Mouse (Mus musculus) spleen, adult 18-20 months (tissue): ENCODE measurements at regions not wholly inside any gene's neighbourhood (a gene's known extent, or its start where the extent isn't known, plus 50 kb on each side); places are given as distances from the start of the nearest gene placed in this dataset.

Experiments
- DNase-seq, 2 experiments: peaks; one replicate each; pipeline ENCODE4 v3.0.0; 2022; ENCODE audit warnings: mixed read lengths in 2 of 2

DNA sequence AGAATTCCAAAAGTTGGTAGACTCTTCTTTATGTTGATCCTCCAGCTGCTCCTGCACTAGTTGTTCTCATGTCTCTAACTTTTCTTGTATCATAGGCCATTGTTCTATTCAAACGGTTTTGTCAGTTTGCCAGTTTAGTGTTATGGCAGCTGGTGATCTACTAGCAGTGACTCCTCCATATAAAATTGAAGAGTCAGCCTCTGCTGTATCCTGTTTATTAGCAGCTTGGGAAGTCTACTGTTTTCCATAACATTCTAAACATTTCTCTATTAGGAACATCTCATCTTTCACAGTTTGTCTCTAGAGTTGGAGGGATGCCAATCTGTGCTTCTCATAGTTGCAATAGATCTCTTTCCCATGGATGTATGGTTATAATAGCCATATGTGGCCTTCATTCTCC, 58.6 kb downstream of the Drd1 start:
- no peak for DNase-seq

DNA sequence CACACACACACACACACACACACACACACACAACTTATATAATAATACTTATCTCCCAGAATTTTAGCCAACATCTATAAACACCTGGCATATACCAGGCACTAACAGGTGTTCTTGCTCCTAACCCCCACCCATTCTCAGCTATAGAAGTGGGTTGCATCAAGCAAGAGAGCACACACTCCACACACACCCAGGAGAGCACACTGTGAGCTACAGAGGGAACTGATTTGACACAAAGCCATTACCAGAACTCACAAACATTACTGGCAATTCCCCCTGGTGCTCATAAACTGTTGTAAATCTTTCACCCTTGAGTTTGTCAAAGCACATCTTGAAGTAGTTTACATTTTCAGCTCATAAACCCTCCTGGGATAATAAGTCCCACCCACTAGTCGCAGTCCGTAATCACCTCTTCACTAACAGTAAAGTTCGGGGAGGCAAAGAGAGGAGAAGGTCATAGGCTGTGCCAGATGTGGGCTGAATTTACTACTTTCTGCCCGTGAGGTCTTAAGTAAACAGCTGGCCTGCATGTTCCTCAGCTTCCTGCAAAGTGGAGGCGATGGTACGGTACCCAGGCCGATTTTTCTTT, 62.5 kb downstream of the Drd1 start:
- no peak for DNase-seq

DNA sequence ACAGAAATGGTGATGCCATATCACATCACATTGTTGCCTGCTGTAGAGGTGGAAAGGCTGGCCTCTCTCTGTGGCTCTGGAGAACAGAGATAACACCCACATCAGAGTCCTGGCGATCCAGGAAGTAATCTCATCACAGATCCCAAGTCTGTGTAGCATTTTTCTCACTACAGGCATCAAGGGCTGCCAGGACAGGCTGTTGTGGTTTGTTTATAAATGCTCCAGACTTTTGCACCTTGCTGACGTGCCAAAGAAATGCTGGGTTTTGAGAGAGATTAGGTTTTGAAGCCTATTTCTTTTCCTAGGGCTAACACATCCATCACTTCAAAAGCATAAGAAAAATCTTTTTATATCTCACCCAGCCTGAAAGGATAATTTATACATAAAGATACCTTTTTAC, 76.3 kb downstream of the Drd1 start:
- no peak for DNase-seq

DNA sequence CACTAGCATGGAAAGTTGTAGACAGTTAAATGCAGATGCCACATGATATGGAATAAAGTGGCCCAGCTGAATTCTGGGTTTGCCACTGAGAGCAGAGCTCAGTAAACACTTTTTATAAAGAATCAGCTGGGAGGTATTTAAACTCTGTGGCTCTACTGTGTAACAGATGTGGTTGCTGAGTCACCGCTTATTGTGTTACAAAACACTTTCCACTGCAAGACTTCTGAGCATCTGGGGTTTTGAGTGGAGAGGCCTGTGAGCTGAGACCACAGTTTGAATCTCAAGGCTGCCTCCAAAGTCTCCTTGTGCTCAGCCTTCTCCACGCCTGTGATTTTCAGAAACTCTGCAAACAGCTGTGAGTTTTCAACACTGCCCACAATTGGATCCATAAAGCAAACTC, 86.1 kb downstream of the Drd1 start:
- DNase-seq = no peak

DNA sequence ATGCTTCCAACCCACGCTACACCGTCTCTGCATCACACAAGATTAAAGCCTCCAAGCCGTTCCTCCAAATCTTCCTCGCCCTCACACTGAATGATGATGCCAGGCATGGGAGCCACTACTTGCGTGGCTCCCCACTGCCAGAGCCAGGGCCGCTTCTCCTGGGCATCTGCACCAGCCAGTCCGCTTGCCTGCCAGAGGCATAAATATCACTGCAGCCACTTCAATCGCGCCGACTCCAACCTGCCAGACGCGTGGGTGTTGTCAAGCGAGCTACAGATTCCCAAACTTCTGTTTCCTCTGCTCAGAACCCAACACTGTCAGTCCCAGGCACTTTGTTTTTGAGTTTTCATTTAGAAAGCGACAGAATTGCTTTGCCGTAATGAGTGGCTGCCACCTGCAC, 99.3 kb downstream of the Drd1 start:
- DNase-seq = no peak

DNA sequence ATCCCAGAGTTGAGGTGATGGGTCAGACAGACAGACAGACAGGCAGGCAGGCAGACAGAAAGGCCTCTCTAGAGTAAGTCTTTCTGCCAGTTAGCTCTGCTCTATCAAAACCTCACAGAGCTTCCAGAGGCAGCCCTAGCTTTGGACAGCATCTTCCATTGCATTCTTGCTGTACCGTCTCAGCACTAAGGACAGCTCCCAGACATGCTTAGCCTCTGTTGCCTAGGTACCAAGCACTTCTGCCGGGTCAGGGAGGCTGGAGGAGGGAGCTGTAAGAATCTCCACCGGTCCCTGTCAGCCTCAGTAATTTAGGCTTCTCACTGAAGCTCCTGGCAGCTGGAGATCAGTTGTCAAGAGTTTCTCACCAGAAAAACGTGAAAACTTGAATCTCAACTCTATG, 107.4 kb downstream of the Drd1 start:
- DNase-seq = no peak

DNA sequence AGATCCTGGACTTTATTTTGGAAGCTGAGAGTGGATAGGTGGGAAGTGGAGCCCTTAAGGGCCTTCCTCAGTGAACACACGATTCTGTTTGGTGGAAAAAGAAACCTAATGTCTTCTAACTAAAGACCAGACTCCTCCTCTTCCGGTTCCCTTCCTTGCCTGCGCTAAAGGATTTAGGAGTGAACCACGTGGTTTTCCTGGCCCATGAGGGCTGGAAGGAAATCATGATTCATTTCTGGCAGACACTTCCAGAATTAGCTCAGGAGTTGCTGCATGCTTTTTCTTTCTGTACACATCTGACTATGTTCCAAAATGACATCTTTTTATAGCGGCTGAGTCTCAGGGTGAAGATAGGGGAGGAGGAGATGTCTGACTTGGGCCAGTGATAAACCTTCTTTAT, 109.8 kb downstream of the Drd1 start:
- no peak for DNase-seq

DNA sequence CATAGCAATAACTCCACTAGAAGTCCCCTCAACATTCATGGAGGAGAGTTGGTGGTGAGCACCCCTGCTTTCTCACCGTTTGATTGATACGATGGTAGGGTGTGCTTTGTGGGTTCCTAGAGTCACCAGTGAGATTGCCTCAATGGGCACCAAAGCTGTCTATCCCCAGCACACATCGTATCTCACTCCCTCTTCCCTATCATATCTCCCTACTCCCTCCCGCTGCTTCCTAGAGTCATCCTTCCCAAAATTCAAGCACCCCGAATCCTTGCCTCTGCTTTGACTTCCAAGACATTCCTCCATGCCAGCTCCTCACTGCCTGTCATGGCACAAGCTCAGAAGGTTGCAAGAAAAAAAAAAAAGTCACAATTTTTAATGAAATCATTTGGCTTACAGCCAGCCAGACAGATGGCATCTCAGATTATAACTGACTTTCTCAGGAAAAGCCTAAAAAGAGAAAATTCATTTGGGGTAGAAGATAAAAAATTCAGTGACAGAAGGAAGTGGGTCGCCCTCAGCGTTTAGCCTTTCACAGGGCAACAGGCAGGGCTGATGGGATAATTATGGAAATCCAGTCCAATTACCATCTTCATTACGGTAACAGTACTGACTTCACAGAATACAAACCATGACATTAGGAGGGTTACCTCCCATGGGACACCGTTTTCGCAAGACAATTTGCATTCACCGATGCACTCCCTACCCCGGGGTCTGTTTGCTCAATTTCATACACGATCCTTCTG, 114.3 kb downstream of the Drd1 start:
- DNase-seq = no peak

DNA sequence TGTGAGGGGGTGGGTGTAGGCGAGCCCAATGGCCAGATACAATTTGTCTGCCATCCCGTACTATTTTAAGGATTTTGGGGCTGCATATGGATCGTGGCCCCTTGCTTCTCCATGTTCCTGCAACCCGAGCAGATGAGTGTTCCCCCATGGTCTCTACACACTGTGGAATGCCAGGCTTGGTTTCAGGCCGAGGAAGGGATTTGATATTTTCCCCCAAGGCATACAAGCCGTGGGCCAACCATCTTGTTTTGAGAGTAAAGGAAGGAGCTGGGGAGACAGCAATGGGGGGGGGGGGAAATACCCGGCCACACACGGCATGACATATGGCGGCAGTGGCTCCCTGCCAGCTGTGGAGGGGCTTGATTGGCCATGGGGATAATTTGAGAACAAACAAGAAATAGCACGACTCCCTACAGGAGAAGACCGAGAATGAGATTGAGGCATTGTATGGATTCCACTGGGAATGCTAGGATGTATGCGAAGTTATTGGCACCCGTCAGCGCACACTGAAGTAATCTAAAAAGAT, 120.3 kb downstream of the Drd1 start:
- no peak for DNase-seq

DNA sequence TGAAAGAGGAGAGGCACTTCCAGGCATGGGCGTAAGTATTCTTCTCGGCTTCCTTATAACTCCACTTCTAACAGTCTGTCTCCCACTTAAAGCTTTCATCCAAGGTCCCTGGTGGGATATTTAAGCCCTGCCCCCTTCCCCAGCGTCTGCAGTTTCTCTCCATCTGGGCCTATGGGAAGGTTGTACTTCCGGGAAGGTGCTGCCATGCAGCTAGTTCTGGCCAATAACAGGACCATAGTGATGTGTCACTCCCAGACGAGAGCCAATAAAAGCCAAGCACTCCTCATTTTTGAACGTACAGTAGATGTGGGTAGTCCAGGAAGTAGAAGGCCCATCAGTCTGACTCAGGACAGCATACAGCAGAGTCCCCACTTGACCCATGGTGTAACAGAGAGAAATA, 121.0 kb downstream of the Drd1 start:
- DNase-seq = no peak

DNA sequence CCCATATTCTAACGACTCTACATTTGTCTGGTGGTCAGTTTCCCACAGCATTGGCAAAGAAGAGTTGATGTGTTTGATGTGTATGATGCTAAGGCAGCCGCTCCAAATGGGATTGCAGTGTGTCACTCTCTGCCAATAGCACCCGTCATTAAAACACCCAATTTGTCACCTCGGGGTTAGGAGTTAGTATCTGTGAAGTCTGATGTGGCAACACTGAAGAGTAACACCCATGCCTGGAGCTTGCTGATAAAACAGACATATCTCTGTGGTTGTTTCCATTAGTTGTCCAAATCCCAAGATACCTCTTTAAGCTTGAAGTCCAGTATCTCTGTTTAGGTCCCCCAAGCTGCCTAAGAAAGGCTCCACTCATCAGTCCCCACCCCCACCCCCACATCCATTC, 129.4 kb downstream of the Drd1 start:
- DNase-seq = no peak

DNA sequence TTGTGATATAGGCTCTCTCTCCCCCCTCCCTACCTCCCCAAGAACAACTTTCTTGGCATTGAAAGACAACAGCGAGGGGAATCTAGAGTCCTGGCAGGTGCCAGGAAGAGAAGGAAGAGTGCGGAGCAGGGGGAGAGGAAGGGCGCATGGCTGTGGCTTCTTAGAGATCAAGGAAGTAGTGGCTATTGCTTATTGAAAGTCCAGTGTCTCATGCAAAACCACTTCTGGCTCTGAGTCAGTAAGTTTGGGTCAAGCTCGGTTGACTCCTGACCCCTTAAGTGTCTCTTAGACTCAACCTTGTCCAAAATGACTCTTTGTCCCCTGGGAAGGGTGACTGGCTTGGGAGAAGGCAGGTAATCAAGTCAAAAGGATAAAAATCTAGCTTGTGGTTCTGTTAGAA, 131.1 kb downstream of the Drd1 start:
- DNase-seq = no peak

DNA sequence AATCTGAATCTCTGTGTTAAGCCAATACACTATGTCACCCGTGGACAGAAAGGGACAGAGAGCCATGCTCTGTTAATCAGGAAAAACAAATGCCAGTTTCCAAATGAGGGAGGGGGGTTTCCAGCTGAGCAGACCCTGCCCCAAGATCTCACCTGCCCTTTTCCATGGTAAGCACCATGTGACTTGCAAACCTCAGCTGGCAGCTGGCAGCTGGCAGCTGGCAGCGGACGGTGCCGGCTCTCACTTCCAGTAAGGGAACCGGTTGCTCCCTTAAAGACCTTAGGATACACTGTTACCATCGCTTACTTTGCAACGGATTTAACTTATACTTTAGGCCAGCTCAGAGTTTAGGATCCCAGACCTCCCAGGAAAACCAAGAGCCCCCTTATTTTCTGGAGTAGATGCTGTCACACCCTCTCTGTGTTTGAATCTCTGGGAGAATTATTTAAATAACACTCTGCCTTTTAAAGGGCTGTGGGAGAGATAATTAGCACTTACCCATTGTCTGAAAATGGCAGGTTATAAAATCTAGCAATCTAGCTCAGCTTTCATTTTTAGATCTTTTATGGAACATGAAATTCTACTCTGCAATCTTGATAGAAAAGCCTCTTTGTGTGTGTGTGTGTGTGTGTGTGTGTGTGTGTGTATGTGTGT, 131.7 kb downstream of the Drd1 start:
- no peak for DNase-seq

DNA sequence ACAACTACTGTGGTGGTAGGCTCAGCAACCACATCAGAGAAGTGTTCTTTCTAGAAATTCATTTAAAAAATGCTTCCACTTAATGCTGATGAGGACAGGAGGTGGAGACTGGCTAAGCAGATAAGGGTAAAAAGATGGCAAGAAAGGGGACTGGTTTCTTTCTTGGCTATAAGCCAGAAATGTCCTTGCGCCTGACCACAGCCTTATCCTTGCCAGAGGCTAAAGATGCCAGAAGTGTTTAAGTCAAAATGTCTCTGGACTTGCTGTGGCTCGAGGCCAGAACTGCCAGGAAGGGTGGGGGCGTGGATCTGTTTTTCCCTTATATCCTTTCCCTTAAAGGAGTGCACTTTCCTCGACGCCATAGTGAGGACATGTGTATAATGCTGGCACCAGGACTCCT, 133.7 kb downstream of the Drd1 start:
- DNase-seq = no peak

DNA sequence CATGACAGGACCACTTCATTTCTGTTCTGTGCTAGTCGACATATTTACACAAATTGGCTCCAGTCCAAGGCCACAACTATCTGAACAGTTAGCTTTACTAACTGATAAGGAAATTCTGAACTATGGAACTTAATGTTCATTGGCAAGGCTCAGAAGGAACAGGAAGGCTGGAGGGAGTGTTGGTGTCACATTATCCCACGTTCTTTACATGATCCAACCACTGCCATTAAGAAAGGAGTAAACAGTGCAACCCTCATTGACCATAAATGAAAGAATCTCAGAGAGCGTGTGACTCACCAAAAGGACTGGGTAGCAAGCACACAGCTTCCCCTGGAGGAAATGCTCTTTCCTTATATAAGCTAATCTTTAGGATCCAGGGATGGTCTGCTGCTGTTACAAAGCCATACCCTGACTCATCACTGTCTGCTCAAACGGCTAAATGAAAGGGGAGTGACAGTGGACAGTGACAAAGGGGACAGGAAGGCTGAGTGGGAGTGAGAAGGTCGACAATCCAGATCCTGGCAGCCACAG, 135.6 kb downstream of the Drd1 start:
- no peak for DNase-seq

DNA sequence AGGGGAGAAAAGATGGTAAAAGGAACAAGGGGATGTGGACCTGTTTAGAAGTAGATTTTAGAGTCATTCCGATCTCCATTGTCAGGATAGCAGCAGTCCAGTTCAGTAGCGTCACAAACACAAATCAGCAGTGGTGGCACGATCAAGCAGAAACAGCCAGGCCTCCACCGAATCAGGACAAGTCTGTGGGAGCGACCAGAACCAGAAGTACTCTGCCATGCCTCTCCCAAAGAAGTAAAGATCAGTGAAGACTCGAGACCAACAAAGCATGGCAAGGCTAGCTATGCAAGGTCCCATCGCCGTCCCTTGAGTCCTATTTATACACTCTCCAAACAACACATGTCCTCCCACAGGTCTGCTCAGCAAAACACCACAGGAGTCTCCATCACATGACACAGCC, 140.0 kb downstream of the Drd1 start:
- DNase-seq = no peak

DNA sequence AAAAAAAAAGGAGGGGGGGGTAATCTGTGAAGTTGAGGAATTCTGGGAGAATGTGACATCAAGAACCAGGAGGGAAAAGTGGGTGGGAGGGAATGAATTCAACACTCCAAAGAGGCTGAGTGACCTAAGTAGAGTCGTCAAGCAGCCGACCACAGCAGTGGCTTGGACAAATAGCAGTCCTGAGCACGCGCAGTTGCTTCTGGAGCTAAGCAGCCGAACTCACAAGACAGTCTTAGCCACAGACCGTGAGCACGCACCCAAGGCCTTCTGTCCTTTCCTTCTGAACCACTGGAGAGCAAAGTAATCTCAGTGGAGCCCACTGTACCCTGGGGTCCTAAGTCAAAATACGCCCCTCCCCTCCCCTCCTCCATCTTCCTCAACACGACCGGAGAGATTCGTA, 141.1 kb downstream of the Drd1 start:
- no peak for DNase-seq

DNA sequence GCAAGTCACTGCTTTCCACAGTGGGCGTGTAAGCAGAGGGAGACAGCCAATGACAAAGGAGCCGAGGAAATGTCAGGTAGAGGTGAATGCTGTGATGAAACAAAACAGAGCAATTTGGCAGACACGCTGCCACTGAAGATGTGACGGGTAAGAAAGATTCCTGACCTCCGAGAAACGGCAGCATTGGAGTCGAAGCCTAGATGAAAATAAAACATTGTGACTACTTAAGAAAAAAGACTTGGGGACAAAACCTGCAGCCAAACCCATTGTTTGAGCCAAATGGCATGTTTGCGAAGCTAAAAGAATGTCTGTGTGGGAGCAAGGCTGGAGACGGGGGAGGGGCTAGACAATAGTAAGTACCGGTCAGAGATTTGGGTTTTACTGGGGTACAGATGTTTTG, 142.0 kb downstream of the Drd1 start:
- no peak for DNase-seq

DNA sequence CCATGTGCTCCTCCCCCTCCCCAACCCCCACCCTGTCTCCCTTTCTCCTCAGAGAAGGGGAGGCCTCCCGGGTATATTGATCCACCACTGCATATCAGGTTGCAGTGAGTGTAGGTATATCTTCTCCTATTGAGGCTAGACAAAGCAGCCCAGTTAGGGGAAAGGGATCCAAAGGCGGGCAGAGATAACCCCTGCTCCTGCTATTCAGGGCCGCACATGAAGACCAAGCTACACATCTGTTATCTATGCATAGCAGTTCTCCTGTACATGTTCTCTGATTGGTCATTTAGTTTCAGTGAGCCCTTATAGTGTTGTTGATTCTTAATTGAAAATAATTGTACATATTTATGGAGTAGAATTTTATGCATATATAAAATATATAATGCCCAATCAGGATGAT, 143.7 kb downstream of the Drd1 start:
- DNase-seq = no peak

DNA sequence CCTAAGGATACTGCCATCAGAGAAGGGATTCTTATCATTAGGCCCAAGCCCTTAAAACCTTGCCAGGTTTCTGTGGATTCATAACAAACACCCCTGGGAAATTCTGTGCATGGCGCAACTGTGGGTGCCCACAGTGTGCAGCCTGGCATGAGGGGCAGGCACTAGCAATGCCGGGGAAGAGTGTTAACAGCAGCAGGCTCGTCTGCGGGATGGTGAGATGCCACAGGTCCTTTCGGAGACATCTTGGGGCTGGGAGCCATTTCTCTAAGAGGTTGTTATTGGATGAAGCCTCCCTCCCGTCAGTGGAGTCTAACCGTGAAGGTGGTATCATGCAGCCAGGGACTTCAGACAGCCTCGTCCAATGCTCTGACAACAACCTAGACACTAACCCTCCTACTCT, 144.2 kb downstream of the Drd1 start:
- no peak for DNase-seq

DNA sequence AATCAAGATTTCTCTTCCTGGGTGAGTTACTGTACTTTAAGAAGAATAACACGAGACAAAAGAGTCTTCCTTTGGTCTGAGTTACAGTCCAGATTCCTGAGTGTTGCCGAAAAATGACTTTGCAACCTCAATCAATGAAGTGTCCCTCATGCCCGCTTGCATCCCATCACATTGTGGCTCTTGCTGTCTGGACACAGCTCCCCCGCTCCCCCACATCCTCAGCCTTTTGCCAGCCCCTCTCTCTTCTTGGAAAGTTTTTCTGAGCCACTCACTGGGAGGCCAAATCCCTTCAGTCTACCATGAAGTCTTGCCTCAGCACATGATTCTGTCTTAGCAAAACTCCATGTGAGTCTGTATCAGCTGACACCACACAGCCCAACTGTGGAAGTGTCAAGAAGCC, 145.3 kb downstream of the Drd1 start:
- DNase-seq = no peak

DNA sequence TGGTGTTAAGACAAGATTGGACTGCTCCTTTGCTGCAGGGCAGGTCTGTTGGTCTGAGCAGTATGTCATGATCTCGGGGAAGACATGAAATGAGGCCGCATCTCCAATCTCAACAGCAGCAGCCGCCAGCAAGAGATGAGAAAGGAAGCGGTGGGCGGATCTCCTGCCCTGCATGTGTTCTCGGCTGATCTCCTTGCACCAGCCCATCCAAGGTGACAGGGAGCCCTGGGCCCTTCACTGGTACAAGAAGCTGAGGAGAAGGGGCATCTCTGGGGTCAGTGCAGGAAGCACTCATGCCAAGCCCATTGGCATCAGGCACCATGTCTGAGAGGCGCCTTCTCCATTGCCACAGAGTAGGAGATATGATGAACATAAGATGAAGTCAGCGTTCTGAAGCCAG, 151.0 kb downstream of the Drd1 start:
- no peak for DNase-seq

DNA sequence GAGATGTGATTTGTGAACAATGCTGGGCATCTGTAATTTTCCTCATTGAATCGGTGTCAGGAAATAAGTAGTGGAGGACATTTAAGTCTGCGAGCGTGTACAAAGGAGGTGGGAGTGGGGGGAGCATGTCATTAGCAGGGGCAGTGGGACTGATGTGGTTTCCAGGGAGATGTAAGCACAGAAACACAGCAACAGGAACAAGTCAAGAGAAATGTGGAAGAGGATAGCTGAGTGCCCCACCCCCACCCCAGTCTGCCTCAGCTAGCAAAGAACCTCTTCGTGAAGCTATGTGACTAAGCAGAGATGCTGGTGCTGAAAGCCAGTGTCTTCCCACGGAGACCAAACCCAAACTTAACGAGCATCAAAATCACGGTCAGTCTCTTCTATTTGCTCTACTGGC, 151.9 kb downstream of the Drd1 start:
- DNase-seq = no peak

DNA sequence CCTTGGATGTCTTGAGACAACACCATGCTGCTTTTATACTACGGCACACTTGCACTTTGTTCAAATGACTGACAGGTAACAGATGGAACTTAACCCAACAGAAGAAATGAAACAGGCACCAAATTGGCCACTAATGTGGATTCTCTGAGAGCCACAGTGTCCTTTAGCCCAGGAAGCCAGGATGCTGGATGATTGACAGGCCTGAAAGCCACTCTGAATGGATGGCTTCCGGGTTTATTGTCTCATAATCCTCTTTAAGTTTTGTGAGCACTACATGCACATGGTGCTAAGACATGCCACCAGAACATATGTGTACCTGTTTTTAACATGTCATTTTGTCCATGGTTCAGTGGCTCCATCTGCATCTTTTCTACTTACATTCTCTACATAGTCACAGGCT, 152.7 kb downstream of the Drd1 start:
- no peak for DNase-seq
